Mouse (Mus musculus): Measurements from ENCODE around the gene Hcar1. TPM values are rescaled to one million over a fixed set of nuclear protein-coding genes. Genes with fewer than 3 reads are reported as not detected.

Hcar1 gene
- polyA plus RNA-seq, 1 experiment, result 0.05 TPM

DNA sequence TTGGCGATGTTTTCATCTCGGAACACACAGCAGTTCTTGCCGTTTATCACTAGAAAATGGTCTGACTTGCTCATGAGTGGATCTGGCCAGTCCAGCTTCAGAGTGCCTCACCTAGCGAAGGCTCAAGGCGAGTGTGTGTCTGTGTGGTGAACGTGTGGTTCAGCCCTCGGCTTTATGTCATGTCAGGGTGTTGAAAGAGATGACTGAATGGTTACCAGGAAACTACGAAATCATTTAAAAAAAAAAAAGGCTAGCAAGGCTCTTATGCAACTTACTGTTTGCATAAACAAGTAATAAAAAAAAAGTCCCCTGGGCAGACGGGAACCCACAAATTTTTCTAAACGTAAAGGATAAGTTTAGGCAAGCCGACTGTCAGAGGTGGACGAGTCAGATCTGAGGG is 14.5 kb downstream of the Hcar1 start, which contains the start of gene Hcar2:
Hcar2 (minus strand) TSS at position 135 of the 400 bp plus-strand sequence.
- TF ChIP-seq POLR2A (IDR thresholded peaks at IDR 0.05; ENCODE audit: control insufficient read depth, low read depth, low read length) (no peak), CTCF (IDR thresholded peaks at IDR 0.05; ENCODE audit: control insufficient read depth, insufficient read depth, insufficient replicate concordance, low read depth, low read length) (no peak)
- Histone ChIP-seq H3K36me3 (ENCODE audit: control insufficient read depth, insufficient read depth, low read length) (no peaks in the 10 kb centered on the region), H3K4me3 (ENCODE audit: control insufficient read depth, low read depth, low read length) (no peak within 1 kb of the TSS), H3K27me3 (ENCODE audit: control insufficient read depth, insufficient read depth, low read length) (no peaks in the 10 kb centered on the region), H3K27ac (ENCODE audit: control insufficient read depth, insufficient read depth, low read depth, low read length) (no peak within 1 kb of the TSS), H3K4me1 (ENCODE audit: control insufficient read depth, insufficient read depth, low read length) (no peaks in the 10 kb centered on the region)

- Histone ChIP-seq H3K4me1 (ENCODE audit: control insufficient read depth, insufficient read depth, low read length) (no peaks in the 10 kb centered on the region), H3K27ac (ENCODE audit: control insufficient read depth, insufficient read depth, low read depth, low read length) (no peak overlapping the region), H3K27me3 (ENCODE audit: control insufficient read depth, insufficient read depth, low read length) (no peaks in the 10 kb centered on the region), H3K36me3 (ENCODE audit: control insufficient read depth, insufficient read depth, low read length) (no peaks in the 10 kb centered on the region), H3K4me3 (ENCODE audit: control insufficient read depth, low read depth, low read length) (no peak overlapping the region)
- TF ChIP-seq POLR2A (IDR thresholded peaks at IDR 0.05; ENCODE audit: control insufficient read depth, low read depth, low read length) (no peak), CTCF (IDR thresholded peaks at IDR 0.05; ENCODE audit: control insufficient read depth, insufficient read depth, insufficient replicate concordance, low read depth, low read length) (no peak)
Observed at GRCm38 (mm10) chr5:123863934-123864333, 15.9 kb downstream of the Hcar1 start.

DNA sequence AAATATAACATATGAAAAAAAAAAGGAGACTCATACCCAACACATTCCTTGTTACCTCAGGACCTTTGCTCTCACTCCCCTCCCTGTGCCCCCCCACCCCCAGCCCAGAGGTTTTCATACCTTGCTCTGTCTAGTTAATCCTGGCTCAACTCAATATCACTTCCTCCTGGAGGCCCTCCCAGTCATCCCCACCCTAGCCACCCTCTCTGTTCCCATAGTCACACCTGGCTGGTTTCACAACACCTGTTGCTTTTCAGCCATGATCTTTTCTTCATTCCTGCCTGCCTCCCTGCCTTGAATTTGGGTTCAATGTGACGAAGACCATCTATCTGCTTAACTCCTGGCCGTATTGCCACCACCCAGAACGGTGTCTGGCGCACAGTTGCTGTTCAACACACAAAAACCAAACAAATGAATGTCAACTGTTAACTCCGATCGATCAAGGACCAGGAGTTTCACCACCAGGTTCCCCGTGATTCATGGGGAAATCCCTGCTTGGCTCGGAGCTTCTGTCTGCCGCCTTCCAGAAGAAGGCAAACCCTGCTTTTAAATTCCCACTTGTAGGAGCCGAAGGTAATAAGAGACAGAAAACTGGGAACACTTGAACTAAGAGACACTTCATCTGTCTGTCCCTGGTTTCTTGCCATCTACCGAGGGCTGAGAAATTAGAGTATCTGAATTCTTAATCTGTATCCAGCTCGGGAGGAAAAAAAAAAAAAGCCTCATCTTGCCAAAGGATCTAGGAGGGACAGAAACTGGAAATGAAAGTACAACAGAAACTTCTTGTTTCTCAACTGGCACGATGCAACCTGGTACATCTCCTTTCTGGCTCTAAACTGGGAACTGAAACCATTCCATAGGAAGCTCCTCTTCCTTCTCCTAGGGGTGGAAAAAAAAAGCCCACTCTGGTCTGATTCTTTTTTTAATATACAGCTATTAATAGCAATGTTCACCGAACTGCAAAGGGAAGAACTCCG is 17.2 kb downstream of the Hcar1 start:
- TF ChIP-seq POLR2A (IDR thresholded peaks at IDR 0.05; ENCODE audit: control insufficient read depth, low read depth, low read length) (no peak), CTCF (IDR thresholded peaks at IDR 0.05; ENCODE audit: control insufficient read depth, insufficient read depth, insufficient replicate concordance, low read depth, low read length) (no peak)
- H3K27ac ChIP-seq (ENCODE audit: control insufficient read depth, insufficient read depth, low read depth, low read length), result no peak overlapping the region
- no peaks in the 10 kb centered on the region for H3K36me3 ChIP-seq (ENCODE audit: control insufficient read depth, insufficient read depth, low read length)
- no peaks in the 10 kb centered on the region for H3K4me1 ChIP-seq (ENCODE audit: control insufficient read depth, insufficient read depth, low read length)
- no peak overlapping the region for H3K4me3 ChIP-seq (ENCODE audit: control insufficient read depth, low read depth, low read length)
- no peaks in the 10 kb centered on the region for H3K27me3 ChIP-seq (ENCODE audit: control insufficient read depth, insufficient read depth, low read length)

GRCm38 (mm10) chr5:123858798-123859197 is 21.0 kb downstream of the Hcar1 start:
- Histone ChIP-seq H3K27ac (ENCODE audit: control insufficient read depth, insufficient read depth, low read depth, low read length) (no peak overlapping the region), H3K4me1 (ENCODE audit: control insufficient read depth, insufficient read depth, low read length) (peaks cover 5% of the 10 kb centered on the region), H3K27me3 (ENCODE audit: control insufficient read depth, insufficient read depth, low read length) (no peaks in the 10 kb centered on the region), H3K4me3 (ENCODE audit: control insufficient read depth, low read depth, low read length) (no peak overlapping the region), H3K36me3 (ENCODE audit: control insufficient read depth, insufficient read depth, low read length) (no peaks in the 10 kb centered on the region)
- no peak for TF ChIP-seq POLR2A (IDR thresholded peaks at IDR 0.05; ENCODE audit: control insufficient read depth, low read depth, low read length)
- TF ChIP-seq CTCF (IDR thresholded peaks at IDR 0.05; ENCODE audit: control insufficient read depth, insufficient read depth, insufficient replicate concordance, low read depth, low read length), result no peak

GRCm38 (mm10) chr5:123854511-123854910 is 25.3 kb downstream of the Hcar1 start:
- Histone ChIP-seq H3K4me1 (ENCODE audit: control insufficient read depth, insufficient read depth, low read length) (peaks cover 5% of the 10 kb centered on the region), H3K36me3 (ENCODE audit: control insufficient read depth, insufficient read depth, low read length) (no peaks in the 10 kb centered on the region), H3K4me3 (ENCODE audit: control insufficient read depth, low read depth, low read length) (no peak overlapping the region), H3K27me3 (ENCODE audit: control insufficient read depth, insufficient read depth, low read length) (no peaks in the 10 kb centered on the region), H3K27ac (ENCODE audit: control insufficient read depth, insufficient read depth, low read depth, low read length) (no peak overlapping the region)
- TF ChIP-seq POLR2A (IDR thresholded peaks at IDR 0.05; ENCODE audit: control insufficient read depth, low read depth, low read length) (no peak), CTCF (IDR thresholded peaks at IDR 0.05; ENCODE audit: control insufficient read depth, insufficient read depth, insufficient replicate concordance, low read depth, low read length) (no peak)

- Histone ChIP-seq H3K4me3 (ENCODE audit: control insufficient read depth, low read depth, low read length) (no peak overlapping the region), H3K27ac (ENCODE audit: control insufficient read depth, insufficient read depth, low read depth, low read length) (no peak overlapping the region), H3K36me3 (ENCODE audit: control insufficient read depth, insufficient read depth, low read length) (no peaks in the 10 kb centered on the region), H3K4me1 (ENCODE audit: control insufficient read depth, insufficient read depth, low read length) (peaks cover 5% of the 10 kb centered on the region), H3K27me3 (ENCODE audit: control insufficient read depth, insufficient read depth, low read length) (no peaks in the 10 kb centered on the region)
- TF ChIP-seq POLR2A (IDR thresholded peaks at IDR 0.05; ENCODE audit: control insufficient read depth, low read depth, low read length), result no peak
- TF ChIP-seq CTCF (IDR thresholded peaks at IDR 0.05; ENCODE audit: control insufficient read depth, insufficient read depth, insufficient replicate concordance, low read depth, low read length), result no peak
Observed at GRCm38 (mm10) chr5:123853877-123854504, 25.8 kb downstream of the Hcar1 start.

DNA sequence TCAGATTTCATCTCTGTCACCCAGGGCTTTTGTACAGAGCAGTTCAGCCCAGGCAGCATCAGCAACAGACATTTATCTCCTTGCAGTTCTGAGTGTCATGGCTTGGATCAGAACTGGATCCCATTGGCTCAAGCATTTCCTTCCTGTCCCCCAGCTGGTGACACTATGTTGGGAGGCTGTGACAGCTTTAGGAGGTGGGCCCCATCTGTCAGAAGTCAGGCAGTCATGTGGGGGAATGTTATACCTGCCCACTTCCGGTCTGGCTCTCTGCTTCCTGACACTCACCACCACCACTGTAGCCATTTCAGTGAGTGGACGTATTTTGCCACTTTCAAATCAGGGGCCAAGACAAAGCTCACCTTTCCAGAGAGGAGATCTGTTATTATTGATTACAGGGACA is 28.4 kb downstream of the Hcar1 start:
- Histone ChIP-seq H3K36me3 (ENCODE audit: control insufficient read depth, insufficient read depth, low read length) (no peaks in the 10 kb centered on the region), H3K4me1 (ENCODE audit: control insufficient read depth, insufficient read depth, low read length) (peaks cover 5% of the 10 kb centered on the region), H3K4me3 (ENCODE audit: control insufficient read depth, low read depth, low read length) (no peak overlapping the region), H3K27ac (ENCODE audit: control insufficient read depth, insufficient read depth, low read depth, low read length) (no peak overlapping the region), H3K27me3 (ENCODE audit: control insufficient read depth, insufficient read depth, low read length) (no peaks in the 10 kb centered on the region)
- no peak for TF ChIP-seq POLR2A (IDR thresholded peaks at IDR 0.05; ENCODE audit: control insufficient read depth, low read depth, low read length)
- TF ChIP-seq CTCF (IDR thresholded peaks at IDR 0.05; ENCODE audit: control insufficient read depth, insufficient read depth, insufficient replicate concordance, low read depth, low read length), result no peak

Measured in testis, adult 2 months (tissue).